Mouse (Mus musculus) bone marrow, adult 2 months (tissue): ENCODE measurements around the gene Dexi.

ENCODE experiments used
- CTCF ChIP-seq: fragments of 200-500 bp; IDR thresholded peaks from 2 replicates; pipeline ENCODE4 v1.5.1; 2011; ENCODE audit warnings: low read length, control low read depth; ENCODE audit not compliant: control insufficient read depth, insufficient read depth
- POLR2A ChIP-seq: fragments of 200-500 bp; IDR thresholded peaks from 2 replicates; pipeline ENCODE4 v1.6.1; 2011; ENCODE audit warnings: low read depth, mild to moderate bottlenecking, control low read depth, low read length, borderline replicate concordance; ENCODE audit not compliant: control insufficient read depth

- TF ChIP-seq CTCF (no peak), POLR2A (no peak)
These were observed 6.5 kb downstream of the Dexi start for GRCm38 (mm10) chr16:10536323-10536722.
